Mouse (Mus musculus) limb, embryonic 14.5 days (tissue): ENCODE measurements at regions not wholly inside any gene's neighbourhood (a gene's known extent, or its start where the extent isn't known, plus 50 kb on each side); places are given as distances from the start of the nearest gene placed in this dataset.

Experiments used
- ATAC-seq: fragments of 200-750 bp; cut with Nextera tagmentation; 2 replicates; pipeline ENCODE4 v1.8.0; 2017; ENCODE audit warnings: low read depth, moderate number of reproducible peaks, moderate TSS enrichment; ENCODE audit not compliant: low FRiP score
- DNase-seq: peaks from one replicate; pipeline ENCODE4 v3.0.0-alpha.2; 2015; ENCODE audit warnings: low spot score
- H3K27ac ChIP-seq: fragments of 300-500 bp; sonication (generic); replicated peaks from 2 replicates; pipeline ENCODE4 v1.5.1; 2014; ENCODE audit warnings: low read depth, mild to moderate bottlenecking, low read length, moderate library complexity, mixed read lengths
- H3K27me3 ChIP-seq: fragments of 300-500 bp; sonication (generic); 2 replicates; pipeline ENCODE4 v1.6.1; 2014; ENCODE audit warnings: low read length, mixed read lengths; ENCODE audit not compliant: control insufficient read depth, insufficient read depth
- H3K36me3 ChIP-seq: fragments of 300-500 bp; sonication (generic); 2 replicates; pipeline ENCODE4 v1.6.1; 2014; ENCODE audit warnings: mild to moderate bottlenecking, low read length, moderate library complexity, mixed read lengths; ENCODE audit not compliant: control insufficient read depth, insufficient read depth
- H3K4me1 ChIP-seq: fragments of 300-500 bp; sonication (generic); 2 replicates; pipeline ENCODE4 v1.6.1; 2014; ENCODE audit warnings: antibody characterized with exemption, low read length, mixed read lengths; ENCODE audit not compliant: control insufficient read depth, insufficient read depth
- H3K4me2 ChIP-seq: fragments of 300-500 bp; sonication (generic); replicated peaks from 2 replicates; pipeline ENCODE4 v1.6.1; 2014; ENCODE audit warnings: low read depth, mild to moderate bottlenecking, low read length, moderate library complexity; ENCODE audit not compliant: severe bottlenecking
- H3K4me3 ChIP-seq: fragments of 300-500 bp; sonication (generic); replicated peaks from 2 replicates; pipeline ENCODE4 v1.5.1; 2014; ENCODE audit warnings: low read length
- H3K9ac ChIP-seq: fragments of 300-500 bp; sonication (generic); 2 replicates; pipeline ENCODE4 v1.6.1; 2014; ENCODE audit warnings: mild to moderate bottlenecking, low read depth, low read length, moderate library complexity; ENCODE audit not compliant: severe bottlenecking
- H3K9me3 ChIP-seq: fragments of 300-500 bp; sonication (generic); 2 replicates; pipeline ENCODE4 v1.6.1; 2016; ENCODE audit warnings: low read length; ENCODE audit not compliant: control insufficient read depth
- POLR2A ChIP-seq: fragments of 200-500 bp; IDR thresholded peaks from 2 replicates; pipeline ENCODE4 v1.8.0; 2012; ENCODE audit warnings: inconsistent platforms, mild to moderate bottlenecking, moderate library complexity, borderline replicate concordance; ENCODE audit not compliant: insufficient read depth, insufficient read length; ENCODE audit errors: extremely low read depth
- WGBS: fragments of 180-500 bp; shearing (Covaris S2); extraction: QIAGEN DNeasy Blood & Tissue Kit; methylation state at CpG from one replicate; pipeline ENCODE4 v1.1.7; 2014; 5-methylcytosine and 5-hydroxymethylcytosine counted together

DNA sequence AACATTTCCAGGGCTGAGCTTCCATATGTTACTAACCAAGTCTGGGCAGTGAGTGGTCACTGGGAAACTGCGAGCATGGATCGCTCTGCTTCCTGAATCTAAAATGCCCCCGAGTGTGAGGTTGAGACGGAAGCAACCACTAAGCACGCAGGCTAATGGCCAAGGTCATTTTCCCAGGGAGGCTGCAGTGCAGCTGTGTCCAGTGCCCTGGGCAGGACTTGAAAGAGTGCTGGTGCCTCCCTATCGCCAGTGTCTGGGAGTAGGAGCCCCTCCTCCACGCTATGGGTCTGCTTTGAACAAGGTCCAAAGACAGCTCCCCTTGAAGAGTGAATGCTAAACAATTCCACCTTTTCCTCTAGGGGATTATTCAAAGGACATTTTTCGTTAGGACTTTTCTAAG, 189.5 kb upstream of the Cnr1 start:
- Histone ChIP-seq H3K36me3 (no peaks in the 10 kb centered on the region), H3K4me3 (no peak overlapping the region), H3K27ac (no peak overlapping the region), H3K9ac (no peak overlapping the region), H3K4me2 (no peak overlapping the region), H3K4me1 (peaks cover 4% of the 10 kb centered on the region), H3K9me3 (no peaks in the 10 kb centered on the region), H3K27me3 (no peaks in the 10 kb centered on the region)
- ATAC-seq = no peak
- TF ChIP-seq POLR2A = no peak
- 27% methylated on average over 8 of the region's 8 CpGs for WGBS
- no peak for DNase-seq

DNA sequence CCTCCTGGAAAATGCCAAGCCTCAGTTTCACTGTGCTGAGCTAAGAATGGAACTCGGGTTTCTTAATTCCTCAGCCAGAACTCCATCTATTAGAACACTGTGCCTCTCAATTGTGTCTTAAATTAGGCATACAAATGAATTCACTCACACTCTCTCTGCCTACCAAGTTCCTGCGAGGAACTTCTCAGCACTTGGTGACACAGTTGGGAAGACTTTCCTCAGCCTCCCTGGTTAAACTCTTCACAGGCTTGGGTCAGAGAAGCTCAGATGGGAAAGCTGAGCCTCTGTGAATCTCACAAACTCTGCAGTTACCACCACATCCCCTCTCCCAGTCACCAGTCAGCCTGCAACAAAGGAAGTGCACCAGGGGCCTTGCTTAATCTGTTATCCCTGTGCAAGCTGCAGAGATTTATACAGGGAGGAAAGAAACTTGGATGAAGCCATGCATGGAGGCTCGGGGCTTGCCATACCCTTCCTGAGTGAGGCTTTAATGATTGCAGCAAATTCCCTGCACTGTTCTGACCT, 188.9 kb upstream of the Cnr1 start:
- ATAC-seq = no peak
- no peak overlapping the region for H3K4me3 ChIP-seq
- no peaks in the 10 kb centered on the region for H3K27me3 ChIP-seq
- no peak overlapping the region for H3K4me2 ChIP-seq
- H3K9me3 ChIP-seq = no peaks in the 10 kb centered on the region
- WGBS = 45% methylated on average over 3 of the region's 3 CpGs
- H3K36me3 ChIP-seq = no peaks in the 10 kb centered on the region
- TF ChIP-seq POLR2A = no peak
- peaks cover 4% of the 10 kb centered on the region for H3K4me1 ChIP-seq
- H3K27ac ChIP-seq = no peak overlapping the region
- H3K9ac ChIP-seq = no peak overlapping the region
- DNase-seq = no peak

DNA sequence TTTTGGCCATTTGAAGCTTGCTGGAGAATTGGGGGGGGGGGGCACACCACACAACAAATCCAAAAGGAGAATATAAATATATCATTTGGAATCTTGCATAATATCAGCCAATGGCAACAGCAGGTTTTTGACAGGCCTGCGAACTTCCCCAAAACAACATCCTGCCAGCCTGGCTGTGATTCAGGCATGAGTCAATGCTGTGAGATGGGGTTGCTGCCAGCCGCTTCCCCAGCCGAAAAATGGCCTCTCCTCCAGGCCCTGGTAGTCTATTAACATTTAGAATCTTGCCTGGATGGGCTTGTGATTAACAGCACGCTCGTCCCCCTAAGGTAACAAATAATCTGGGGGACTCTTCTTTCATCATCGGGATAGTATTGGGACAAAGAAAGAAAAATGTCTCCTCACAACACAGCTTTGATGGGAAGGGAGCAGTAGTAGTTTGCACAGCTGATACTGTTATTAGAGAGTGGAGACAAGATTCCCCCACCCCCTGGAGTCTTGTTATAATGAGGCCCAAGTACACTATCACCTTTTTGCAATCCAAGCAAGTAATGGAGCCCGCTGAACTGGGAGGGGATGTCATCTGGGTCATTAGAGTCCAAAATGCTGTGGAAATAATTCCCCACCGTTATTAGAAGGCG, 188.2 kb upstream of the Cnr1 start:
- no peaks in the 10 kb centered on the region for H3K27me3 ChIP-seq
- no peaks in the 10 kb centered on the region for H3K36me3 ChIP-seq
- TF ChIP-seq POLR2A = no peak
- no peaks in the 10 kb centered on the region for H3K9me3 ChIP-seq
- no peak overlapping the region for H3K4me3 ChIP-seq
- no peak overlapping the region for H3K27ac ChIP-seq
- peaks cover 4% of the 10 kb centered on the region for H3K4me1 ChIP-seq
- no peak for DNase-seq
- no peak overlapping the region for H3K4me2 ChIP-seq
- H3K9ac ChIP-seq = no peak overlapping the region
- ATAC-seq = no peak
- 72% methylated on average over 9 of the region's 9 CpGs for whole genome bisulfite sequencing

- H3K4me3 ChIP-seq = no peak overlapping the region
- H3K4me2 ChIP-seq = no peak overlapping the region
- no peak for TF ChIP-seq POLR2A
- no peaks in the 10 kb centered on the region for H3K27me3 ChIP-seq
- WGBS = 70% methylated on average over 1 of the region's 1 CpGs
- H3K9me3 ChIP-seq = no peaks in the 10 kb centered on the region
- no peak overlapping the region for H3K27ac ChIP-seq
- no peaks in the 10 kb centered on the region for H3K36me3 ChIP-seq
- peaks cover 4% of the 10 kb centered on the region for H3K4me1 ChIP-seq
- DNase-seq = no peak
- ATAC-seq = no peak
- H3K9ac ChIP-seq = no peak overlapping the region
These were observed 187.1 kb upstream of the Cnr1 start for GRCm38 (mm10) chr4:33737337-33737736.

DNA sequence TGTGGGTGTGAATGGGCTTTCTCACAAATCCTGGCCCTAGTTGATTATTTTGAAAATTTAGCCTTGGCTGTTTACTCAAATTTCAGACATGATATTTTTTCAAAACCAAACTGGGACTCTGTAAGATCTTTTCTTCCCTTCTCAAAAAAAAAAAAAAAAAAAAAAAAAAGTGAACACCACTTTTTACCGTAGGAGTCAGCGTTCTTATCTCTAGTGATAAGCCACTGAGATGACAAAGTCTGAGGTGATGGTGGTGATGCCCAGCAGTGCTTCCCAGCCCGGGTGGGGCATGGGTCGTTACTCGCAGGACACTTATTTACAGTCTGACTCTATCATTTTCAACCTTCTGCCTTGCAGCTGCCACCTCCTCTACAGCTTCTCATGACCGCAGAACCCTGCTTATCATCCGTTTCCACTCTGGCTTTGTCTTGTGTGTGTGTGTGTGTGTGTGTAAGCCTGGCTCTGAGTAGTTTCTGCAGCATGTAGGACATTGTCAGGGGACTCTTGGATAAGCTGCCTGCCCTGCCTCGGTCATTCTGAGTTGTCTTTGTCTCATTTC, 186.5 kb upstream of the Cnr1 start:
- no peak for DNase-seq
- no peaks in the 10 kb centered on the region for H3K36me3 ChIP-seq
- H3K27me3 ChIP-seq = no peaks in the 10 kb centered on the region
- H3K9me3 ChIP-seq = no peaks in the 10 kb centered on the region
- no peak overlapping the region for H3K27ac ChIP-seq
- no peak overlapping the region for H3K9ac ChIP-seq
- H3K4me1 ChIP-seq = peaks cover 4% of the 10 kb centered on the region
- WGBS = 74% methylated on average over 8 of the region's 8 CpGs
- H3K4me3 ChIP-seq = no peak overlapping the region
- H3K4me2 ChIP-seq = no peak overlapping the region
- ATAC-seq = no peak
- TF ChIP-seq POLR2A = no peak
